20 mouse cellular contexts compared by ENCODE assay signal in the genomic region with DNA sequence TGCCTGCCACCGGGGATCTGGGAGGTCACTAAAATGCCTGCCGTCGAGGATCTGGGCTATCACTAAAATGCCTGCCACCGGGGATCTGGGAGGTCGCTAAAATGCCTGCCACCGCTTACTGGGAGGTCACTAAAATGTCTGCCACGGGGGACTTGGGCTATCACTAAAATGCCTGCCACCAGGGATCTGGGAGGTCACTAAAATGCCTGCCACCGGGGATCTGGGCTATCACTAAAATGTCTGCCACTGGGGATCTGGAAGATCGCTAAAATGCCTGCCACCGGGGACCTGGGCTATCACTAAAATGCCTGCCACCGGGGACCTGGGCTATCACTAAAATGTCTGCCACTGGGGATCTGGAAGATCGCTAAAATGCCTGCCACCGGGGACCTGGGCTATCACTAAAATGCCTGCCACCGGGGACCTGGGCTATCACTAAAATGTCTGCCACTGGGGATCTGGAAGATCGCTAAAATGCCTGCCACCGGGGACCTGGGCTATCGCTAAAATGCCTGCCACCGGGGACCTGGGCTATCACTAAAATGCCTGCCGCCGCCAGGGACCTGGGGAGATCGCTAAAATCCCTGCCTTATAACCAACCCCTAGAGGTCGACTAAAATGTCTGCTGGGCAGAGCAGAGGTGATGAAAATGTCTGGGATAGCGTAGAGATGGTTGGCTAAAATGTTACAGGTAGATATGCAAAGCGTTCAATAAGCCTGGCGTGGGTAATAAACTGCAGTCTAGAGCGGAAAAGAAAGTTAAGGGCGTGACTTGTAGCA. TPM values are rescaled to one million over a fixed set of nuclear protein-coding genes. Genes with fewer than 3 reads are reported as not detected.
DNase-seq lines count a peak whose midpoint lies in the region; ATAC-seq and TF ChIP-seq lines count a peak whose summit lies in the region.
"Not testable (repeated sequence)": the region's sequence is repeated elsewhere in the genome, so short reads cannot be mapped to it uniquely, and the experiment has no call there.
"Had no signal": no experiment of that assay in that cellular context is flagged by ENCODE, and none has a peak within 500 bp of the region (broad histone marks: within the 10 kb centered on the region; RNA-seq: fewer than 3 reads in every experiment).

No protein-coding gene starts in this region.

- H3K9ac ChIP-seq in liver, embryonic 13.5 days = not testable (repeated sequence)

- H3K4me3 ChIP-seq in E14TG2a.4 (replicated peaks; ENCODE audit: low read length) = peak overlapping the region; percentile 92
- peak overlapping the region; percentile 64 for H3K4me3 ChIP-seq in G1E (ENCODE audit: low read depth, low read length)
- H3K4me3 ChIP-seq in liver, embryonic 13.5 days (replicated peaks) = not testable (repeated sequence)

- peaks cover 32% of the 10 kb centered on the region for H3K4me1 ChIP-seq in E14TG2a.4 (replicated peaks; ENCODE audit: low read depth, low read length)
- H3K4me1 ChIP-seq in G1E (ENCODE audit: insufficient read depth, low read depth, low read length) = peaks cover 13% of the 10 kb centered on the region
- not testable (repeated sequence) for H3K4me1 ChIP-seq in liver, embryonic 13.5 days (replicated peaks)

- not testable (repeated sequence) for H3K9me3 ChIP-seq in E14TG2a.4 (ENCODE audit: low read length); G1E (replicated peaks); liver, embryonic 13.5 days (replicated peaks)

- H3K36me3 ChIP-seq in E14TG2a.4 (ENCODE audit: insufficient read depth, low read length) (peaks cover 11% of the 10 kb centered on the region; the same call in 1 of the 2 replicates), G1E (replicated peaks) (peaks cover 11% of the 10 kb centered on the region)
- not testable (repeated sequence) for H3K36me3 ChIP-seq in liver, embryonic 13.5 days

- H3K27ac ChIP-seq in liver, embryonic 13.5 days = not testable (repeated sequence)

- WGBS in liver, embryonic 13.5 days (ENCODE audit: insufficient replicate concordance) = 58% methylated on average over 20 of the region's 27 CpGs

- H3K4me2 ChIP-seq in liver, embryonic 13.5 days = not testable (repeated sequence)

- DNase-seq in ES-CJ7 (ENCODE audit: low read depth, low spot score) = peak; percentile 68
- DNase-seq in G1E (ENCODE audit: low spot score) = not testable (repeated sequence)
- DNase-seq in ZHBTc4 (ENCODE audit: low read depth, low spot score) = peak; percentile 83
- peak; percentile 5 for DNase-seq in liver, embryonic 13.5 days

- ATAC-seq in G1E (ENCODE audit: extremely low read depth, insufficient number of reproducible peaks, low FRiP score, poor library complexity, severe bottlenecking) = peak; percentile 36; the same call in 1 of the 2 replicates
- ATAC-seq in liver, embryonic 13.5 days (ENCODE audit: low read depth) = not testable (repeated sequence)

- not testable (repeated sequence) for H3K27me3 ChIP-seq in E14TG2a.4 (ENCODE audit: insufficient read depth, low read length); G1E (ENCODE audit: insufficient read depth, low read length)
- H3K27me3 ChIP-seq in liver, embryonic 13.5 days = peaks cover 38% of the 10 kb centered on the region

- TF ChIP-seq CTCF in E14TG2a.4 (conservative IDR thresholded peaks at IDR 0.05; ENCODE audit: low read length); G1E (IDR thresholded peaks at IDR 0.05; ENCODE audit: low read depth, low read length): not testable (repeated sequence)

RNA-seq across cellular contexts. Expression of gene Gm26992, which starts 27.3 kb away (rescaled TPM):
- total RNA-seq in G1E (2014; fragmentation: Nextera tagmentation) (22.2 and 22.7 TPM in 2 replicates), G1E (2017) (not detected in 2 replicates)
- not detected in 2 replicates for polyA plus RNA-seq in G1E (2012)
- not detected in 2 replicates for polyA plus RNA-seq in liver, embryonic 13.5 days (2015; fragmentation: Nextera tagmentation; extraction: Ambion mirVana)
- total RNA-seq: adrenal gland, adult 2 months; adrenal gland, postnatal 10 days; adrenal gland, postnatal 25 days; adrenal gland, postnatal 4 days; CH12.LX; common myeloid progenitor, adult 5-6 weeks; forebrain, postnatal 0 days; MEL had no signal
- polyA plus RNA-seq: adrenal gland, adult 2 months; CD4-positive, CD25-positive, alpha-beta regulatory T cell, adult 4 months; embryonic facial prominence, embryonic 11.5 days; embryonic facial prominence, embryonic 13.5 days; embryonic facial prominence, embryonic 15.5 days; forebrain, embryonic 11.5 days; forebrain, embryonic 13.5 days; forebrain, embryonic 15.5 days had no signal

RNA-seq across cellular contexts. Expression of gene Tsx, which starts 34.9 kb away (rescaled TPM):
- not detected in 2 replicates for total RNA-seq in G1E (2014; fragmentation: Nextera tagmentation)
- total RNA-seq in G1E (2017) = not detected in 2 replicates
- polyA plus RNA-seq in G1E (2012) = not detected in 2 replicates
- polyA plus RNA-seq in liver, embryonic 13.5 days (2015; fragmentation: Nextera tagmentation; extraction: Ambion mirVana) = not detected in 2 replicates
- total RNA-seq: adrenal gland, adult 2 months; adrenal gland, postnatal 25 days; CH12.LX; common myeloid progenitor, adult 5-6 weeks; forebrain, postnatal 0 days; MEL had no signal
- polyA plus RNA-seq: adrenal gland, adult 2 months had no signal
